Mouse (Mus musculus) embryo, embryonic 9.5 days (tissue): ENCODE results near the gene Atox1.

Experiments used
- DNase-seq: peaks from one replicate; pipeline ENCODE4 v3.0.0-alpha.2; 2017; ENCODE audit errors: extremely low spot score

Gene Atox1

DNA sequence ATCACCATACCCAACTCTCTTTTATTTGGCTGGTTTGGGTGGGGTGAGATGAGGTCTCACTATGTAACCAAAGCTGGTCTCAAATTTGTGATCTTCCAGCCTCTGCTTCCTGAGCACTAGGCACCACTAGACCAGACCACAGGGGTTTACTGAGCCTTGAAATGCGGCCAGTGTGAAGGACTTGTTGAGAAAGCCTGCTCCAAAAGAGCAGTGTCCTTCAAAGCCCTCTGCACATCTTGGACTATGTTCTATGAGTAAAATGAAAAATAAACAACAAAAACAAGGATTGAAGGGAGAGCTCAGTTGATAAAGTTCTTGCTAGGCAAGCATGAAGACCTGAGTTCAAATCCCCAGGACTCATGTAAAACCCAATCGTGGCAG, 47.6 kb downstream of the Atox1 start:
- no peak for DNase-seq

DNA sequence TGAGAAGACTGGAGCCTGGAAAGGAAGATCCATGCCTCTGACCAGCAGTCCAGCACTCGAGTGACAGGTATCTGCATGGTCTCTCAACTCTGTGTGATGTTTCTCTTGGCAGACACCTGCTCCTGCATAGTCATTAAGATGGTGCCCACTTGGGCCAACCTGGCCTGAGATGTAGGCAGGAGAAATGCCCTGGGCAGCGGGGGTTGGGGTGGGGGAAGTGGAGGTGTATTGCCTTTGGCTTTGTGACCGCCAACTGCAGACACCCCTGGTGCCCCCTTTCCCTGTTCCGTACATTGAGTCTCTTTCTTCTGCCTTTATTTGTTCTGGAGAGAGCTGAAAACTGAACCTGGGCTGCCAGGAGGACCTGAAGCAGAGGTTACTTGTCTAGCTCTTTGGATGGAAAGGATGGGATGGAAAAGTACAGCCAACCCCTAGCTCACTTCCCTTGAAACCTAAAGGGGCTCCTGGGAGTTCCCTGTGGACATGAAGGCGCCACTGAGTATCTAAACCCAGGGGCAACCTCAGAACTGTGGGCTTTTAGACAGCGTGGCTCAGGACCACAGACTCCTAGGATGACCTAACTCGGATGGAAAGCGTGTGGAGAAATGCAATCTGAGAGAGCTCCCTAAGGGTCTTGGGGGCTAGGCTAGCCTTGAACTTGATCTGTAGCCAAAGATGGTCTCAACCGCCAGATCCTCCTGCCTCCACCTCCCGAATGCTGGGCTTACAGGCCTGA, 48.2 kb downstream of the Atox1 start:
- DNase-seq = no peak

DNA sequence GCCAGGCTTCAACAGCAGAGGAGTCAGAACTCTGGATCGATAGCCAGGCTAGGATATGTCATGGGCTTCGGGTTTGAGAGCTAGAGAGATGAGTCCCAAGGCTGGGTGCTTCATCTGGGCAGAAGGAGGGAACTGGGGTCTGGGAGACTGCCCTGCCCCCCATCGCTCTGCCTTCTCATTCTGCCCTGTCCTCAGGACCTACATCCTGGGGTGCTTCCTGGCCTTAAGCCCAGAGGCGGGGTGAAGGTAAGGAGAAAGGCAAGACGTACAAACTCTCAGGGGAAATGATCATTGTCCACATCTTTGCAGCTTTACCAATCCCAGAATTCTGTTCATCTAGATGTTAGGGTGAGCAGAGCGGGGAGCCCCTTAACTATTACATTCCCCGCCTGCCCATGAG, 49.0 kb downstream of the Atox1 start:
- DNase-seq = no peak

DNA sequence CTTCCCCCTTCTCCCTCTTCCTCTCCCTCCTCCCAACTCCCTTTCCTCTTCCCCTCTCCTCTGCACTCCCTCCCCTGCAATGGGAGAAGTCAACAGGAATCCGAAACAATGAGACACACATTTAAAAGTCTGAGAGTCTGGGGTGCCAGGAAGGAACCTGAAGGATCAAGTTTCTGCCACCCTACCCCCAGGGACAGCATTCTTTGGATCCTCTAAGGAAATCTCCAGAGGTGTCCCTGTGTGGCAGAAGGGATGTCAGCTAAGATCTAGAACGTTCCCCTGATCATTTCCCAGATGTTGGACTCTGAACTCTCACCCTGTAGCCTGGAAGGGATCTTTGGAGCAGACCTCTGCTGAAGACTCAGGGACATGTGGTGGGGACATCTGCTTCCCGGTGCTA, 50.5 kb downstream of the Atox1 start:
- DNase-seq = no peak

DNA sequence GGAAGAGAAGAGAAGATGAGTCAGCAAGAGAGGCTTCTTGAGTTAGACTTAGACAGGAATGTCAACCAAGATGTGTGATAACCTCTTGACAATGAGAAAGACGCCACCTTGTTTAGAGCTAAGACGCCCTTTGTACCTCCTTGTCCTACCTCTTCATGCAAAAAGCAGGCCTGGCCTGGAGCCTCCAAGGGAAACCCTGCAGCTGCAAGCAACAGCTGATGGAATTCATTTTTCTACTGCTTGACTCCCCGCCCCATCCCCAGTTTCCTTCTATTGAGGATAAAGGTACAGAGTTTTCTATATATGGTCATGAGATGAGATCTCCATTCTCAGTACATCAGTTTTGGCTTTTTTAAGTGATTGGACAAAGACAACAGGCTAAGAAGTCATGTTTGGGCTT, 51.0 kb downstream of the Atox1 start:
- no peak for DNase-seq

DNA sequence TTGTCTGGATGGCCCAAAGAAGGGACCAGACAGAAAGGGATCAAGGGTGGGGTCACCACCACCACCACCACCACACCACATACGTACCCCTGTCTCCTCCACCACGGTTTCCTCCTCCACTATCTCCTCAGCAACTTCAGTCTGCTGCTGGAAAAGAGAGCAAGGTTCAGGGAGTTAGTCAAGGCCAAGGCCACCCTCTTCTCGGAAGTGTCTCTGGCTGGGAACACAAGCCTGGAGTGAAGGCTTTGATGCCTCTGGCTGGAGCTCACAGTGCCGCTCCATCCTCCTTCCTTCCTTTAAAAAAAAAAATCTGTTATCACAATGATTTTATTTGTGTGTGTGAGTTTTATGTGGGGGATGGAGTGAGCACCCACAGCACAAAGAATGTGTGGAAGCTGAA, 53.9 kb downstream of the Atox1 start:
- DNase-seq = no peak

DNA sequence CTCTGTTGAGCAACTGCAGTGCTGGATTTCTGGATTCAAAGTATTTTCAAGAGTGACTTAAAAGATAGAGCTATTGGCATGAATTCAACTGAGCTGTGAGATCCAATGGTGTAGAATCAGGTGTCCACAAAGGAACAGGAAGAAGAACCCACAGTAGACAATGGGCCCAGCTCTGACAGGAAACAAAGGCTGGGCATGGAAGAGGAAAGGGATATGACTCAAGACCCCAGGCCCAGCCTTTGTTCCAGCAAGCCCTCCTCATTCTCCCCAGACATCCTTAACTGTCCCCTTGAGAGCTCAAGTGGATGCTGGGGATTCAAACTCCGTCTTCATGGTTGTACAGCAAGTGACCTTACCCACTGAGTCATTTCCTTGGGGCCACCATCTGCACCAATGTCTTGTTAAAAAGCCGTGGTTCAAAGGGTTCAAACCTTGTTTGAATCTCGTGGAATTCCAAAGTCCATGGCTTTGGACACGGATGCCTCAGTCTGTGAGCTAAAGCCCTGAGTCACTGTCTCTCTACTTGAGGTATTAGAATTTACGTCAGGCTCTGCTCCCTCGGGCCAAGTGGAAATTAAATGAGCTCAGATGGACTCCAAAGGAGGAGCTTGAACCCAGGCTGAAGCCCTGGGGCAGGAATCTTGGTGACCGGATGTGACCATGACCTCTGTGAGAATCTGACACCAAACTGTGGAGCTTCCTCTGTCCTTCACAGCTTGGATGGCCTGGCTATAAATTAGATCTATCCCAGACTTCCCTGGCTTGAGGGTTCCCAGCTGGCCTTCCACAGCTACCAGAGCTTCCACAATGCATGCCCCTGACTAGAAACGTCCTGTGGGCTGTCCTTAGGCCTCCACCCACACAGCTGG, 55.2 kb downstream of the Atox1 start:
- DNase-seq = no peak

DNA sequence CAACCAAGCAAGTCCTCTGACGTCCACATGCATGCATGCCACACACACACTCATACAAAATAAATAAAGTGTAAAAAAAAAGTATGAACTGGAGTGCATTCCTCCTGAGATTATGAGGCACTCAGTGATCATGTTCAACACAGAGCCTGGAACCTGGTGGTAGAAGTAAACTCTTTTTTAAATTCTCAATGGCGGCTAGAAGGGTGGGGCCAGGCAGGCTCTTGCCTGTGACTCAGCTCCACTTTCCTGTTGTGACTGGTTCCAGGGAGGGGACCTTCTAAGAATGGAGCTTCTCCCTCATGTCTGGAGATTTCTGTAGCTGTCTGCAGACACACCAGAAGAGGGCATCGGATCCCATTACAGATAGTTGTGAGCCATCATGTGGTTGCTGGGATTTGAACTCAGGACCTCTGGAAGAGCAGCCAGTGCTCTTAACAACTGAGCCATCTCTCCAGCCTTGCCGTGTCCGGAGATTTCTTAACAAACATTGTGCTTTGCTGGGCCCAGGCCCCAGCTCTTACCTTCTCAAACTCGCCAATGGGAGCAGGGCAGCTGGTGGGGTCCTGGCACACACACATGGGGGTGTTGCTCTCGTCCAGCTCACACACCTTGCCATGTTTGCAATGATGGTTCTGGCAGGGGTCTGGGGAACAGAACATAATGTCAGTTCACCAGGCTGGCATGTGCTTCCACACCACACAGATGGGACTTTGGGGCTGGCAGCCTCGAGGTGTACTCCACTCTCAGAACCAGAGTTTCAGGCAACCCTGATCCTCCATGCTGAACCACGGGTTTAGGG, 56.2 kb downstream of the Atox1 start:
- DNase-seq = no peak

DNA sequence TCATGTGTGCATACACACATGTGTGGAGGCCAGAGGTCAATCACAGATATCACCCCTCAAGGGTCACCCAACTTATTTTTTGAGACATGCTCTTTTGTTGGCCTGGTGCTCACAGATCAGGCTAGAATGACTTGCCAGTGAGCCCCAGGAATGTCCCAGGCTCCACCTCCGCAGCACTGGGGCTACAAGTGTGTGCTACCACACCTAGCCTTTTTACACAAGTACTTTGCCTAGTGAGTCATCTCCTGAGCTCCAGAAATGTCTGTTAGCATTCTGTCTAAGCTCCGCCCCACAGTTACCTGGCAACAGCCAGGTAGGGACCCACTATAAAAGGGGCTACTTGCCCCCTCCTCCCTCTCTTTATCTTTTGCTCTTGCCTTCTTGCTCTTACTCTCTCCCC, 60.2 kb downstream of the Atox1 start:
- no peak for DNase-seq

DNA sequence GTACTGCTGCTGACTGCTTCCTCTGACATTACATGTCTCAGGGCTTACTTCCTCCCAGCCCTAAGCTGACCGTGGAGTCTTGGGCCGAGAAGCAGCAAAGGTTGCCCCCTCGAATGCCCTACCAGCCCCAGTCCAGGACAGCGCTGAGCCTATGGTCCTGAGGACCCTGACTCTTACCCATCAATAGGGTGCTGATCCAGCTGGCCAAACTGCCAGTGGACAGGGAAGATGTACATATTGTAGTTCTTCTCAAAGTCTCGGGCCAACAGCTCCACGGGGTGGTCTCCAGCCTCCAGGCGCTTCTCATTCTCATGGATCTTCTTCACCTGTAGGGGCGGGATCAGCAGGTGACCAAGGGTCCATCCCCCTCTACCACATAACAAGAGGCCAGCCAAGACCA, 62.7 kb downstream of the Atox1 start:
- DNase-seq = no peak

DNA sequence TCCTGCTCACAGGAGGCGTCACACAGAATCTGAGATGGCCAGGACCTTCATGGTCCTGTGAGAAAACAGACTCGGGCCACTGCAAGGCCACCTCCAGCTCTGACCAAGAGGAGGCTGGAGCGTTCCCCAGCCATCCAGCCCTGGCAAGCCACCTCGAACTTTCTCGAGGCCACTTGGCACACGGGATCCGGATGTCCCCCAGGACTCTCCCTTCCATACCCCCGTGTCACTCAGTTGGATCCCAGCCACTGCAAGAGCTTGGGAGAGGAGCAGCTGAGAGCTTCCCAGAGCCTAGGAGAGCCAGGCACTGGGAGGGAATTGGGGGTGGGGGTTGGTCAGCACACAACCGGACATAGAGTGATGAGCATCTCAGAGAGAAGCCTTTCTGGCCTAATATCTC, 63.6 kb downstream of the Atox1 start:
- DNase-seq = no peak

DNA sequence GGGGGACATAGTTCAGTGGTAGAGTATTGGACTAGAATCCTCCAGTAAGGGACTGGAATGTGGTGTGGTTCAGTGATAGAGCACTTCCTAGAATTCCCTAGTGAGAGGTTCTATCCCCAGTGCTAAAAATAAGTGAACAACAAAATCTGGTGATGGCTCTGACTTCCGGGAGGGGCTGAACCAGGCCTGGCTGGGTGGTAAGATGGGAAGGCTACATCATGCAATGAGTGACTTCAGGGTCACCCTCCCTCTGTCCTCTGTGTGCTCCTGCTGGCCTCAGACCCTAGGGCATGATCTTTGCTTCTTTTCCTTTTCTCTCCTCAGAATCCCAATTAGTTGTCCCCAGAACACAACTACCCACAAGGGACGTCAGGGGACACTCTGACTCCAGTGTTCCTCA, 64.0 kb downstream of the Atox1 start:
- no peak for DNase-seq
